ENCODE assay signal across 8 mouse cellular contexts in genomic region chrX:94061246-94061645, GRCm38 (mm10).
DNase-seq lines count a peak whose midpoint lies in the region; ATAC-seq and TF ChIP-seq lines count a peak whose summit lies in the region.

No protein-coding gene starts in this region.

- no peak overlapping the region for H3K4me3 ChIP-seq in heart, embryonic 10.5 days
- H3K4me3 ChIP-seq in embryonic facial prominence, embryonic 14.5 days (ENCODE audit: low read depth, low read length) = no peak overlapping the region
- H3K4me3 ChIP-seq in layer of hippocampus, adult 2 months = peak overlapping the region; percentile 37

- TF ChIP-seq CTCF in layer of hippocampus, adult 2 months (conservative IDR thresholded peaks at IDR 0.05) = no peak

- DNase-seq in heart, adult 18-20 months = peak; percentile 35 to 53
- DNase-seq in heart, embryonic 10.5 days (ENCODE audit: low spot score) = no peak
- DNase-seq in 3T3-L1 (ENCODE audit: low read depth, low spot score) = peak; percentile 82
- peak; percentile 71 for DNase-seq in embryonic facial prominence, embryonic 14.5 days (ENCODE audit: low spot score)
- DNase-seq in layer of hippocampus, adult 2 months (ENCODE audit: low spot score in 2 of 2) = peak; percentile 30 to 46
- DNase-seq in right cerebral cortex, postnatal 10 days (ENCODE audit: low spot score in 2 of 2) = peak; percentile 28 to 32
- DNase-seq in cerebellum, adult 18-20 months = no peak
- DNase-seq in ovary, postnatal 14 days (ENCODE audit: low spot score) = no peak

- no peaks in the 10 kb centered on the region for H3K4me1 ChIP-seq in heart, embryonic 10.5 days
- no peaks in the 10 kb centered on the region for H3K4me1 ChIP-seq in embryonic facial prominence, embryonic 14.5 days (ENCODE audit: control insufficient read depth, insufficient read depth, low read length)

- H3K36me3 ChIP-seq in heart, embryonic 10.5 days = no peaks in the 10 kb centered on the region
- H3K36me3 ChIP-seq in embryonic facial prominence, embryonic 14.5 days (ENCODE audit: control insufficient read depth, insufficient read depth, low read length) = no peaks in the 10 kb centered on the region

- peak overlapping the region; percentile 28 for H3K4me2 ChIP-seq in embryonic facial prominence, embryonic 14.5 days (ENCODE audit: low read depth, low read length)

- H3K9me3 ChIP-seq in heart, embryonic 10.5 days = no peaks in the 10 kb centered on the region
- H3K9me3 ChIP-seq in embryonic facial prominence, embryonic 14.5 days (ENCODE audit: control insufficient read depth, low read length) = no peaks in the 10 kb centered on the region

- no peak overlapping the region for H3K9ac ChIP-seq in embryonic facial prominence, embryonic 14.5 days (ENCODE audit: low read depth, low read length)

- no peak overlapping the region for H3K27ac ChIP-seq in heart, embryonic 10.5 days
- H3K27ac ChIP-seq in embryonic facial prominence, embryonic 14.5 days (replicated peaks; ENCODE audit: low read depth, low read length) = peak overlapping the region; percentile 71
- peak overlapping the region; percentile 72 for H3K27ac ChIP-seq in layer of hippocampus, adult 2 months

- 52% methylated on average over 6 of the region's 6 CpGs for WGBS in heart, embryonic 10.5 days
- WGBS in embryonic facial prominence, embryonic 14.5 days = 36% methylated on average over 6 of the region's 6 CpGs

- ATAC-seq in embryonic facial prominence, embryonic 14.5 days (ENCODE audit: low read depth) = 0 out of 2 replicates have a peak, but pooled peaks have one; percentile 63

- peaks cover 43% of the 10 kb centered on the region; the same call in 1 of the 2 replicates for H3K27me3 ChIP-seq in heart, embryonic 10.5 days (ENCODE audit: insufficient read depth, poor library complexity, severe bottlenecking)
- peaks cover 13% of the 10 kb centered on the region; the same call in 1 of the 2 replicates for H3K27me3 ChIP-seq in embryonic facial prominence, embryonic 14.5 days (replicated peaks; ENCODE audit: control insufficient read depth, insufficient read depth, low read length)

Comparison
In these comparisons a context has a peak if more than half of its experiments do, and no peak if none do; other contexts are left out.
1. DNase-seq: peak in heart, adult 18-20 months (2 of 2), 3T3-L1 (single experiment), embryonic facial prominence, embryonic 14.5 days (single experiment), layer of hippocampus, adult 2 months (2 of 2) and right cerebral cortex, postnatal 10 days (2 of 2); none in heart, embryonic 10.5 days (single experiment), cerebellum, adult 18-20 months (0 of 2) and ovary, postnatal 14 days (single experiment).